Mouse (Mus musculus) heart, embryonic 13.5 days (tissue): ENCODE results near the gene Vezt. TPM values are rescaled to one million over a fixed set of nuclear protein-coding genes. Genes with fewer than 3 reads are reported as not detected.

ENCODE experiments used
- ATAC-seq: fragments of 200-750 bp; cut with Nextera tagmentation; 2 replicates; pipeline ENCODE4 v1.8.0; 2017; ENCODE audit warnings: moderate TSS enrichment; ENCODE audit not compliant: insufficient number of reproducible peaks, low FRiP score, low TSS enrichment; ENCODE audit errors: extremely low read depth
- H3K27ac ChIP-seq: fragments of 300-500 bp; sonication (generic); replicated peaks from 2 replicates; pipeline ENCODE4 v1.5.1; 2015; ENCODE audit warnings: moderate library complexity, mild to moderate bottlenecking, inconsistent platforms
- H3K27me3 ChIP-seq: fragments of 300-500 bp; sonication (generic); replicated peaks from 2 replicates; pipeline ENCODE4 v1.6.1; 2015; ENCODE audit warnings: mild to moderate bottlenecking, inconsistent platforms
- H3K36me3 ChIP-seq: fragments of 300-500 bp; sonication (generic); 2 replicates; pipeline ENCODE4 v1.6.1; 2015; ENCODE audit warnings: mild to moderate bottlenecking, inconsistent platforms
- H3K4me1 ChIP-seq: fragments of 300-500 bp; sonication (generic); 2 replicates; pipeline ENCODE4 v1.6.1; 2015; ENCODE audit warnings: inconsistent platforms
- H3K4me2 ChIP-seq: fragments of 300-500 bp; sonication (generic); 2 replicates; pipeline ENCODE4 v1.6.1; 2015; ENCODE audit warnings: inconsistent platforms, mild to moderate bottlenecking, moderate library complexity
- H3K4me3 ChIP-seq: fragments of 300-500 bp; sonication (generic); 2 replicates; pipeline ENCODE4 v1.5.1; 2015; ENCODE audit warnings: moderate library complexity, mild to moderate bottlenecking, inconsistent platforms
- H3K9ac ChIP-seq: fragments of 300-500 bp; sonication (generic); 2 replicates; pipeline ENCODE4 v1.6.1; 2015; ENCODE audit warnings: inconsistent platforms, mild to moderate bottlenecking, moderate library complexity
- H3K9me3 ChIP-seq: fragments of 300-500 bp; sonication (generic); 2 replicates; pipeline ENCODE4 v1.6.1; 2016; ENCODE audit warnings: inconsistent platforms
- WGBS: fragments of 180-500 bp; shearing (Covaris S2); methylation state at CpG from one replicate; pipeline ENCODE4 v1.1.7; 2015; ENCODE audit warnings: mixed read lengths; 5-methylcytosine and 5-hydroxymethylcytosine counted together
- polyA plus RNA-seq: library from polyadenylated mRNA; unstranded; fragments of >200 nt; fragmentation: Nextera tagmentation; extraction: Ambion mirVana; gene quantifications from 2 replicates; pipeline ENCODE4 v1.2.1, GENCODE M21; 2015

Gene Vezt
- polyA plus RNA-seq: 21.2 and 23.2 TPM in 2 replicates

DNA sequence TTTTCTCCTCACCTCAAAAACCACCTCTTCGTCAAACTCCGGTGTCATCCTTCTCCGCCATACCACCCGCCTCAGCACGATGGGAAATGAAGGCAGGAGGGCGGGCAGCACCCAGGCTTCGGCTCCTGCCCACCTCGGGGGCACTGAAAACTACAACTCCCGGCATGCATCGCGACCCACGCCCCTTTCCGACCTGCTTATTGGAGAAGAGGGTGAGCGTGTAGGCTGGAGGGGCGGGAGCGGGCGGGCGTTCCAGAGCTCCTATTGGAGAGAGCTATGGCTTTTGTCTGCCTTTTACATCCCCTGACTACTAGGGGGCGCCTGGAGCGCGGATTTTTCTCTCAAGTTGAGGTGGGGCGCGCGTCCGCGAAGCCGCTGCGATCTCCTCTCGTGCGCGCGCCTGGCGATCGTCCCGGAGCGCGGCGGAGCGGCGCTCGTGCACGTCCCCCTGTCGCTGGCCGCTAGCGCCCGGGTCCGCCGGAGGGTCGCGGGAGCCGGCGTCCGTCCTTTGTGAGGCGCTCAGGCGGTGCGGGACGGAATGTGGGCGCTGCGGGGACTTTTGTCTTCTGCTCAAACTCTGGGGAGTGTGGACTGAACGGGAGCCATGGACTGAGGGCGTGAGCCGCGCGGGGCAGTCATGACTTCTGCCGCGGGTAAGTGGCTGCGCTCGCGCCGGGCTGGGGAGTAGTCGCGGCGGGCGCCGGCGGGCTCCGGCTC lies at the start of gene Vezt, which contains the start of gene Fgd6:
Gene Vezt (minus strand): TSS at position 160 of the 717 bp plus-strand sequence.
Gene Fgd6 (plus strand): TSS at position 344 of the 717 bp plus-strand sequence.
- peak within 1 kb of the TSS; percentile 95 for H3K4me3 ChIP-seq
- H3K9ac ChIP-seq: peak within 1 kb of the TSS; percentile 93
- ATAC-seq: peak; percentile 96
- H3K9me3 ChIP-seq: no peaks in the 10 kb centered on the region
- WGBS: under 1% methylated on average over 74 of the region's 77 CpGs
- H3K4me1 ChIP-seq: peaks cover 37% of the 10 kb centered on the region
- peak within 1 kb of the TSS; percentile 77 for H3K27ac ChIP-seq
- H3K4me2 ChIP-seq: peak within 1 kb of the TSS; percentile 91
- H3K27me3 ChIP-seq: no peaks in the 10 kb centered on the region
- H3K36me3 ChIP-seq: peaks cover 9% of the 10 kb centered on the region; the same call in 1 of the 2 replicates

DNA sequence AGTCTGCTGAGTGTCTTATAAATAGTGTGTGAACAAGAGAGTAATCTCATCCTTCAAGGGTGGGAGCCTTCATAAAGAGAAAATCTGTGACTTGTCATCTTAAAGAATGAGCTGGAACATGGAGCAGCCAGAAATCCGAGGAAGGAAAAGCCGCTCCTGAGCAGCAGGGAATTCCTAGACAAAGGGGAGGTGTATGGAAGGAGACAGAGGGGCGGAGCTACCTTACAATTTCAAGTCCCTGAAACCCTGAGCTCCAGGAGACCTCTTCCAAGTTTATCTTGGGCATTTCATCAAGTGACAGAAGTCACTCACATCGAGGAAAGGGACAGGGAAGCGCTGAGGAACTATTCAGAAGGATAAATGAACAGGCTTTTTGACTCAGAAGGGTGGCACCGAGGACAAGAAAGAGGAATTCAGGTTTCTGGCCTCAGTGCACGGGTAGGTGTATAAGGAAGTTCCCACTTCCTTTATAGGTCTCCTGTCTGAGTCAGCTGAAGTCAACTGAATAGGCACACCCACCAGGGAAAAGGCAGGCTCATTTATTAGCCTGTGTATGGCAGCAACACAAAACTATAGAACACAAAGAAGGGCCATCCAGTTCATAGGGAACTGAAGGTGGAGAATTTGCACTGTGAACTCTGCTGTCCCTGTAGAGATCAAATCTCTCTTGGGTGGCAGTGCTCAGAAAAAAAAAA lies 46.6 kb upstream of the Vezt start:
- Histone ChIP-seq H3K4me3 (no peak overlapping the region), H3K4me2 (no peak overlapping the region), H3K9ac (no peak overlapping the region), H3K9me3 (no peaks in the 10 kb centered on the region), H3K27me3 (no peaks in the 10 kb centered on the region), H3K27ac (no peak overlapping the region), H3K4me1 (peaks cover 10% of the 10 kb centered on the region), H3K36me3 (no peaks in the 10 kb centered on the region)
- ATAC-seq: no peak
- 36% methylated on average over 7 of the region's 7 CpGs for WGBS

GRCm38 (mm10) chr10:94080740-94081139 lies 45.1 kb upstream of the Vezt start:
- Histone ChIP-seq H3K27ac (no peak overlapping the region), H3K36me3 (no peaks in the 10 kb centered on the region), H3K4me1 (peaks cover 10% of the 10 kb centered on the region), H3K9me3 (no peaks in the 10 kb centered on the region), H3K27me3 (no peaks in the 10 kb centered on the region), H3K4me3 (no peak overlapping the region), H3K4me2 (no peak overlapping the region), H3K9ac (no peak overlapping the region)
- ATAC-seq: no peak
- WGBS: 57% methylated on average over 3 of the region's 3 CpGs

DNA sequence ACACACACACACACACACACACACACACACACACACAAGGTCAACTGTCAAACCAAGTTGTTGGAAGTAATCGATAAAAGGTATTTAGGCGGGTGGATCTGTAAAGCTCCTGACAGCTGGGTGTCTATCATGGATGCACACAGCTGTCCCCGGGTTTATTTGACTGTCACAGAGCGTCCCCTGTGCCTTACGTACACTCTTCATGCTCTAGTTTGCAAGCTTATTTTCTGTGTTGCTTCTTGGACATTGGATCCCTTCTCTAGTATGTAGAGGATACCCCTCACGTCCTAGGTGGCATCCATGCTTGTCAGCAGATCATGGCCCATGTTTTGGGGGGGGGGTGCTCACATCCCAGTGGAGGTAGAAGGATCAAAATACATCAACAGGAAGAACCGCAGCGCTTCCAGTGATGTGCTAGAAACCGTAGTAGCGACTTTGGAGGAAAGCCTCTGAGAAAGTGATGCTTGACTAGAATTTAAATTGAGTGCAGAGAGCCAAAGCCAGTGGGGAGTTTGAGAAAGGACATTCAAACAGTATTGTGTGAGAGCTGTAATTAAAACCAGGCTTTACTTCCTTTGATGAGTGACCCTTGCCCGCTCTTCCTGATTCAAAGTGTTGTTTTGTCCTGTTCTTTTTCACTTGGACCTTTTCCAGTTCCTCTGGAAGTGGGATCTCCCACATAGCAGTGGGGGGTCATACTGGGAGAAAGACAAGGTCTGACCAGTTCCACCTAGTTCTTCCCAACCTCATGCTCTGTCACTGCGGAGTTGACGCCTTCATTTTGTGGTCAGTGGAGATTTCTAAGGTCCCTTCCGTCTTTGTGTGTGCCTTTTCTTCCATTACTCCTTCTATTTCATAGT lies 41.6 kb upstream of the Vezt start:
- H3K4me2 ChIP-seq: no peak overlapping the region
- peaks cover 18% of the 10 kb centered on the region for H3K4me1 ChIP-seq
- no peak for ATAC-seq
- H3K9ac ChIP-seq: no peak overlapping the region
- WGBS: 86% methylated on average over 14 of the region's 14 CpGs
- no peak overlapping the region for H3K27ac ChIP-seq
- no peak overlapping the region for H3K4me3 ChIP-seq
- no peaks in the 10 kb centered on the region for H3K27me3 ChIP-seq
- peaks cover 9% of the 10 kb centered on the region; the same call in 1 of the 2 replicates for H3K36me3 ChIP-seq
- H3K9me3 ChIP-seq: no peaks in the 10 kb centered on the region

DNA sequence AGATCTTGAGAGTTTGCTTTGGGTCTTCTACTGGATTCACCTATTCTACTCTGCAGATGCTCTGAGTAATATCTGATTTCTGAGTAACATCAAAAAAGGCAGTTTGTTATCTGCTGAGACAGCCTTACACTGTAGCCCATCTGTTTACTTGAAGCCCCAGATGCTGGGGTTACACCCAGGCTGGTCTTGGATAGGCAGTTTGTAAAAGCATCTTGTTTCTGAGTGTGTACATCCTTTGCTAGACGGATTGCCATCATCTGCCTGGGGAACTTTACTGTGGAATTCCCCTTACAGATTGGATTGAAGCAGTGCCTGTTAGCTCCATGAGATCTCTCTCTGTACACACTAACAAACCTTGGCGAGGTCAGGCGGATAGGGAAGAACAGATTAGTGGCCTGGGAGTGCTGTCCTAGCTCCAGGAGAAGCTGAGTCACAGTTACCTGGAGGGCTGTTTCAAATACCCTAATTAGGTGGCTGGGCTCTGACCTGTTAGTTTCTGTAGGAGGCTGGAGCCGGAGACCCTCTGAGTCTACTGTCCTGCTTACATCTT lies 37.4 kb upstream of the Vezt start:
- peak overlapping the region; percentile 77 for H3K27ac ChIP-seq
- H3K9ac ChIP-seq: peak overlapping the region; percentile 68; the same call in 1 of the 2 replicates

GRCm38 (mm10) chr10:94072261-94072915 lies 36.8 kb upstream of the Vezt start:
- ATAC-seq: peak; percentile 31; the same call in 1 of the 2 replicates
- Histone ChIP-seq H3K4me3 (no peak overlapping the region), H3K4me2 (peak overlapping the region; percentile 44), H3K27ac (peak overlapping the region; percentile 77), H3K36me3 (peaks cover 9% of the 10 kb centered on the region; the same call in 1 of the 2 replicates), H3K27me3 (no peaks in the 10 kb centered on the region), H3K4me1 (peaks cover 33% of the 10 kb centered on the region), H3K9me3 (no peaks in the 10 kb centered on the region), H3K9ac (peak overlapping the region; percentile 68; the same call in 1 of the 2 replicates)
- 20% methylated on average over 10 of the region's 10 CpGs for WGBS

More for the DNA sequence above, 37.4 kb upstream of the Vezt start:
- 60% methylated on average over 4 of the region's 4 CpGs for WGBS
- no peak overlapping the region for H3K4me3 ChIP-seq
- H3K36me3 ChIP-seq: peaks cover 9% of the 10 kb centered on the region; the same call in 1 of the 2 replicates
- no peaks in the 10 kb centered on the region for H3K9me3 ChIP-seq
- H3K4me1 ChIP-seq: peaks cover 33% of the 10 kb centered on the region
- no peaks in the 10 kb centered on the region for H3K27me3 ChIP-seq
- no peak for ATAC-seq
- peak overlapping the region; percentile 44 for H3K4me2 ChIP-seq

DNA sequence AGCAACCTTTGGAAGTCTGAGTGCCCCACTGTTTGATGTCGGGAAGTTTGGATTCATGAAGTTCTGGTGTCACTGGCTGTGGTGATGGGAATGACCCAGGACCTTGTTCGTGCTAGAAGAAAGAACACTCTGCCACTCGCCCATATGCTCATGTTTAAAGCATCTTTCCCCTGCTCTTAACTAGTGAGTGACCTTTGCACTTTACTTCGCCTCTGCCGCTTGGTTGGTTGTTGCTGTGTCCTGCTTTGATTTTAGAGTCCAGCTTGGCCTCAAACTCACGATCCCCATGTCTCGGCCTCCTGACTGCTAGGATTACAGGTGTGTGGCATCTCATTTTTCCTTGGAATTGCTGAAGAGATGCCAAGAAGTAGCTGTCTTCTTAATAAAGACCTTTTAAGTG lies 36.0 kb upstream of the Vezt start:
- Histone ChIP-seq H3K9me3 (no peaks in the 10 kb centered on the region), H3K27ac (peak overlapping the region; percentile 77), H3K9ac (no peak overlapping the region), H3K4me1 (peaks cover 40% of the 10 kb centered on the region), H3K36me3 (peaks cover 9% of the 10 kb centered on the region; the same call in 1 of the 2 replicates), H3K4me2 (no peak overlapping the region), H3K4me3 (no peak overlapping the region), H3K27me3 (no peaks in the 10 kb centered on the region)
- WGBS: 81% methylated on average over 7 of the region's 7 CpGs
- no peak for ATAC-seq

GRCm38 (mm10) chr10:94068701-94069100 lies 33.1 kb upstream of the Vezt start:
- peak overlapping the region; percentile 45 for H3K27ac ChIP-seq
- 73% methylated on average over 5 of the region's 5 CpGs for WGBS
- peak; percentile 45; the same call in 1 of the 2 replicates for ATAC-seq

DNA sequence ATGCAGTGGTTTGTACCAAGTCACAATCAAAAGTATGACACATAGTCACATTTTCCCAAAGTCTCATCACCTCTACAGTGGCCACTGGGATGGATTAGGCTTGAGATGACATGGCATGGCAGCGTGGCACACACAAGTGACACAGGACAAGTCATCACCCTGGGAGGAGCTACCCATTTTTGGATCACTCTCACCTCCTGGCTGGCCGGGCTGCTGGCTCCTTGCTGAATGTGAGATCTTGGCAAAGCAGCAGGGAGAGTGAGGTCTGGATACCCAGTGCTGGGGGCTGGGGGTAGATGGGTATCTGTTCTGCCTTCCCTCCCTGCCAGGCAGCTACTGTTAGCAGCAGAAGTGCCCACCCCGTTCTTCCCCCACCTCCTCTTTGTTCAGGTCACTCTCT lies 31.3 kb upstream of the Vezt start:
- Histone ChIP-seq H3K4me3 (no peak overlapping the region), H3K4me2 (no peak overlapping the region), H3K27me3 (no peaks in the 10 kb centered on the region), H3K9ac (no peak overlapping the region), H3K4me1 (peaks cover 40% of the 10 kb centered on the region), H3K27ac (peak overlapping the region; percentile 15; the same call in 1 of the 2 replicates), H3K9me3 (no peaks in the 10 kb centered on the region), H3K36me3 (no peaks in the 10 kb centered on the region)
- no peak for ATAC-seq
- WGBS: 61% methylated on average over 3 of the region's 3 CpGs

More at GRCm38 (mm10) chr10:94068701-94069100, 33.1 kb upstream of the Vezt start:
- Histone ChIP-seq H3K27me3 (no peaks in the 10 kb centered on the region), H3K4me1 (peaks cover 47% of the 10 kb centered on the region), H3K36me3 (no peaks in the 10 kb centered on the region), H3K4me3 (no peak overlapping the region), H3K4me2 (no peak overlapping the region), H3K9ac (no peak overlapping the region), H3K9me3 (no peaks in the 10 kb centered on the region)

DNA sequence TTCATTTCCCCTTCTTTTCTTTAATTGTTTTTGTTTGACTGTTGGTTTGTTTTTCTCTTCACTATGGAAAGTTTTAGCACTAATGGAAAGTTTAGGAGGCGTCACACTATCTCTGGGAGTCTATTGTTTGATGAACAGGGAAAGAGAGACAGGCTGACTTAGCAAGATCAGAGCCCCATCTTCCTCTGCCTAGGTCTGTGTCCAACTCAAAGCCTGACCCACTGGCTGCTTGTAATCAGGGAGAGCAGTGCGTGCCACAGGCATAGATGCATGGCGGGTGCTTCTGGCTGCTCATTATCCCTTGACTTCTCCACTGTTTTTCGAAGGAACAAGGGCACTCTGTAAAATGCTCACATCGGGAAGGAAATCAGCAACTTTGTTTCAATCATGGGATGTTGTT lies 26.7 kb upstream of the Vezt start:
- peak overlapping the region; percentile 24 for H3K27ac ChIP-seq
- H3K9ac ChIP-seq: no peak overlapping the region
- peaks cover 50% of the 10 kb centered on the region for H3K4me1 ChIP-seq
- H3K36me3 ChIP-seq: no peaks in the 10 kb centered on the region
- no peak overlapping the region for H3K4me2 ChIP-seq
- no peak for ATAC-seq
- H3K4me3 ChIP-seq: no peak overlapping the region
- H3K9me3 ChIP-seq: no peaks in the 10 kb centered on the region
- 53% methylated on average over 5 of the region's 5 CpGs for WGBS
- H3K27me3 ChIP-seq: no peaks in the 10 kb centered on the region
